Mouse (Mus musculus) lung, embryonic 14.5 days (tissue): ENCODE measurements around the gene Mrpl1. TPM values are rescaled to one million over a fixed set of nuclear protein-coding genes. Genes with fewer than 3 reads are reported as not detected.

Experiments
- ATAC-seq: fragments of 200-750 bp; cut with Nextera tagmentation; 2 replicates; pipeline ENCODE4 v1.8.0; 2017; ENCODE audit warnings: mild to moderate bottlenecking, moderate TSS enrichment, moderate library complexity; ENCODE audit not compliant: insufficient read depth
- DNase-seq: peaks from one replicate; pipeline ENCODE4 v3.0.0-alpha.2; 2015
- H3K27ac ChIP-seq: fragments of 300-500 bp; sonication (generic); 2 replicates; pipeline ENCODE4 v1.5.1; 2014; ENCODE audit warnings: low read depth, mild to moderate bottlenecking, moderate library complexity
- H3K27me3 ChIP-seq: fragments of 300-500 bp; sonication (generic); 2 replicates; pipeline ENCODE4 v1.6.1; 2014; ENCODE audit warnings: low read length, control low read depth; ENCODE audit not compliant: insufficient read depth
- H3K36me3 ChIP-seq: fragments of 300-500 bp; sonication (generic); 2 replicates; pipeline ENCODE4 v1.6.1; 2014; ENCODE audit warnings: control low read depth; ENCODE audit not compliant: insufficient read depth
- H3K4me1 ChIP-seq: fragments of 300-500 bp; sonication (generic); 2 replicates; pipeline ENCODE4 v1.6.1; 2014; ENCODE audit warnings: antibody characterized with exemption, control low read depth; ENCODE audit not compliant: insufficient read depth
- H3K4me2 ChIP-seq: fragments of 300-500 bp; sonication (generic); 2 replicates; pipeline ENCODE4 v1.6.1; 2014; ENCODE audit warnings: mild to moderate bottlenecking
- H3K4me3 ChIP-seq: fragments of 300-500 bp; sonication (generic); 2 replicates; pipeline ENCODE4 v1.5.1; 2014; ENCODE audit warnings: low read depth, low read length
- H3K9ac ChIP-seq: fragments of 300-500 bp; sonication (generic); 2 replicates; pipeline ENCODE4 v1.6.1; 2014
- H3K9me3 ChIP-seq: fragments of 300-500 bp; sonication (generic); 2 replicates; pipeline ENCODE4 v1.6.1; 2016; ENCODE audit warnings: low read depth, low read length, control low read depth
- CTCF ChIP-seq: IDR thresholded peaks from 2 replicates; pipeline ENCODE4 v1.5.1; 2016; ENCODE audit warnings: antibody characterized with exemption, low read depth
- WGBS: fragments of 180-500 bp; shearing (Covaris S2); extraction: QIAGEN DNeasy Blood & Tissue Kit; methylation state at CpG from one replicate; pipeline ENCODE4 v1.1.7; 2014; 5-methylcytosine and 5-hydroxymethylcytosine counted together
- polyA plus RNA-seq: library from polyadenylated mRNA; unstranded; fragments of >200 nt; fragmentation: Nextera tagmentation; extraction: Ambion mirVana; gene quantifications from 2 replicates; pipeline ENCODE4 v1.2.1, GENCODE M21; 2014

The Mrpl1 gene
- polyA plus RNA-seq, 1 experiment from 2014 or later: 19.8 TPM

GRCm38 (mm10) chr5:96207531-96207930 is 1.8 kb upstream of the Mrpl1 start:
- H3K4me2 ChIP-seq: no peak overlapping the region
- TF ChIP-seq CTCF: no peak
- WGBS: 82% methylated on average over 2 of the region's 2 CpGs
- peaks cover 9% of the 10 kb centered on the region; the same call in 1 of the 2 replicates for H3K4me1 ChIP-seq
- no peak for ATAC-seq
- no peaks in the 10 kb centered on the region for H3K36me3 ChIP-seq
- peak overlapping the region; percentile 46; the same call in 1 of the 2 replicates for H3K27ac ChIP-seq
- DNase-seq: no peak
- no peak overlapping the region for H3K4me3 ChIP-seq
- H3K27me3 ChIP-seq: no peaks in the 10 kb centered on the region
- no peaks in the 10 kb centered on the region for H3K9me3 ChIP-seq
- H3K9ac ChIP-seq: no peak overlapping the region

DNA sequence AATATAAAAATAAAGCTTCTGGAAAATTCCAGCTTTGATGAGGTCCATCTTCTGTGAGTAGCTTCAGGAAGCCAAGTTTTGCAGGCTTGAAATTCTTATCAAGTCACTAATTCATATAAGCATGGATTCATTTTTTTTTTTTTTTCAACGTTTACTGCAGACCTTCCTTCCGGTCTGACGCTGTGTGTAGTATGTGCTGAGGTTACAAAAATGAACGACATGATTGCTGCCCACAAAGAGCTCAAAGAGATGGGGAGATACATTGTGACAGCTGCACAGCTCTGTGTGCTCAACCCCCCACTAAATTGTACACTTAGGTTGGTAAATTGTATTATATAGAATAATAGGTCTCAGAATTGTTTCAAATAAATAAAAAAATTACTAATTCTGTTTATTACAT is 750 bp upstream of the Mrpl1 start:
- Histone ChIP-seq H3K4me2 (peak overlapping the region; percentile 81), H3K9ac (no peak overlapping the region), H3K4me3 (no peak overlapping the region), H3K36me3 (no peaks in the 10 kb centered on the region), H3K9me3 (no peaks in the 10 kb centered on the region), H3K4me1 (peaks cover 9% of the 10 kb centered on the region; the same call in 1 of the 2 replicates), H3K27ac (no peak overlapping the region), H3K27me3 (no peaks in the 10 kb centered on the region)
- peak; percentile 32 for DNase-seq
- no peak for TF ChIP-seq CTCF
- 26% methylated on average over 4 of the region's 4 CpGs for WGBS
- ATAC-seq: no peak

DNA sequence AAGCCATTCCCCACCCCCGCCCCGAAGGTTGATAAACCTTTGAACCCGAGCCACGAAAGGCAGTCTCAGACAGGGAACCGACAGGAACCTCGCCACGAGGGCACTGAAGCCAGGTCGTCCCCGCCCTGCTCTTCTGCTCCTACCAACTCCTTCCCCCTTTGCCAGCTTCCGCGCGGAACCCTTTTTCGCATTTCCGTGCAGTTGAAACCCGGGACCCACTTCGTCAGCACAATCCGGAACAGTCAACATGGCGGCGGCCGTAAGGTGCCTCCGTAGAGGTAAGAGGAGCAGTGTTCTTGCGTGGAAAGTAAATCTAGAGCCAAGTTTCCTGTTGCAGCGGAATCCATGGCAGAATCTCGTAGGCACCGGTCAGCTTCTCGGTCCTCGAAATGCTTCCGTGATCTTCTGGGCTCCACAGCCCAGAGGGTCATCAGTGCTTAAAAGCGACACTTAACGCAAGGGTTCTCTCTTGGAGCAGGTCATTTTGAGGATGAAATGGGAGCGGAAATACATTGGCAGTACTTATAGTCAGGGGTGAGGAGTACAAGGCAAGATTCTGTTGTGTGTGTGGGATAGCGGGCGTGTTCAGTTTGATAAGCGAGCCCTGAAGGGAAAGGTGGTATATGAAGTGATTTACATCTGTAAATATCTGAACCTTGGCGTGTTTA is 757 bp downstream of the Mrpl1 start:
- H3K4me2 ChIP-seq: peak overlapping the region; percentile 81
- no peaks in the 10 kb centered on the region for H3K27me3 ChIP-seq
- peak; percentile 96 for ATAC-seq
- WGBS: under 1% methylated on average over 35 of the region's 35 CpGs
- DNase-seq: peak; percentile 96
- peaks cover 9% of the 10 kb centered on the region; the same call in 1 of the 2 replicates for H3K4me1 ChIP-seq
- H3K9me3 ChIP-seq: no peaks in the 10 kb centered on the region
- no peak for TF ChIP-seq CTCF
- peak overlapping the region; percentile 92 for H3K27ac ChIP-seq
- H3K4me3 ChIP-seq: peak overlapping the region; percentile 77
- H3K36me3 ChIP-seq: peaks cover 11% of the 10 kb centered on the region
- H3K9ac ChIP-seq: peak overlapping the region; percentile 76

DNA sequence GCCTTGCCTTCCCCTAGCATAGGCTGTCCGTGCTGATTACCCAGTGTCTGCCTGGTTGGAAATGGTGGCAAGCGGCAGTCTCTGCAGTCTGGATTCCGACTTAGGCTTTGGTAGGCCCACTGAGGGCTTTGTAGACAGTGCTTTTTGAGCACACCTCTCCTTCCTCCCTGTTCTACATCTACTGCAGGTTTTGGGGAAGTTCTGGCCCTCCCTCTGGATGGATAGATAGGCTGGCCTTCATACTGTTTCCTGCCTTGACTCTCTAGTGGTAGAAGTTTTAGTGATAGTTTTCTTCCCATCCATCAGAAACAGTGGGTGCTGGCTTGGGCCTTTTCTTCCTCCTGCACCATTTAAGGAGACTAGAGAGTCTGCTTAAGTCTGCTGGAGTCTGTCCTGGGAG is 9.4 kb downstream of the Mrpl1 start:
- WGBS: 85% methylated on average over 3 of the region's 3 CpGs
- Histone ChIP-seq H3K4me1 (no peaks in the 10 kb centered on the region), H3K9me3 (no peaks in the 10 kb centered on the region), H3K9ac (no peak overlapping the region), H3K36me3 (peaks cover 10% of the 10 kb centered on the region), H3K4me2 (no peak overlapping the region), H3K27me3 (no peaks in the 10 kb centered on the region), H3K4me3 (no peak overlapping the region), H3K27ac (no peak overlapping the region)
- DNase-seq (no peak), ATAC-seq (no peak)
- TF ChIP-seq CTCF: no peak

DNA sequence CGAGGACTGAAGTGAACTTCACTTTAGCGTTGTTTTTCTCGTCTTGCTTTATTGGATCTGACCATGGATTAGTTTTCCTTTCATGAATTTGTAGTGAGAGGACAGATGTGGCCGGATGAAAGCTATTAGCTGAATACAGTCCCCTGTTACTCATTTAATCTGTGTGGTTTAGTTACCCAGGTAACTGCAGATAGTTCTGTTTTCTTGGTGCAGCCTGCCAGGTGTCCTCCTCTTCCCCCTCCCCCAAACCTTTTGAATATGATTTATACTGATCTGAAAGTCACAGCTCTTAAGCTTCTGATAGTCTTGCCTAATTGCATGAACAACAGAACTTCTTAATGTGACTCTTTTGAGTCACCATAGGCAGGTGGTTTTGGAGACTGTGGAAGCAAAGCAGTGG is 10.2 kb downstream of the Mrpl1 start:
- H3K36me3 ChIP-seq: peaks cover 4% of the 10 kb centered on the region; the same call in 1 of the 2 replicates
- H3K4me1 ChIP-seq: no peaks in the 10 kb centered on the region
- ATAC-seq (no peak), DNase-seq (no peak)
- WGBS: 79% methylated on average over 4 of the region's 4 CpGs
- H3K4me3 ChIP-seq: no peak overlapping the region
- no peak overlapping the region for H3K9ac ChIP-seq
- no peak overlapping the region for H3K4me2 ChIP-seq
- no peaks in the 10 kb centered on the region for H3K9me3 ChIP-seq
- no peak for TF ChIP-seq CTCF
- no peaks in the 10 kb centered on the region for H3K27me3 ChIP-seq
- H3K27ac ChIP-seq: no peak overlapping the region

DNA sequence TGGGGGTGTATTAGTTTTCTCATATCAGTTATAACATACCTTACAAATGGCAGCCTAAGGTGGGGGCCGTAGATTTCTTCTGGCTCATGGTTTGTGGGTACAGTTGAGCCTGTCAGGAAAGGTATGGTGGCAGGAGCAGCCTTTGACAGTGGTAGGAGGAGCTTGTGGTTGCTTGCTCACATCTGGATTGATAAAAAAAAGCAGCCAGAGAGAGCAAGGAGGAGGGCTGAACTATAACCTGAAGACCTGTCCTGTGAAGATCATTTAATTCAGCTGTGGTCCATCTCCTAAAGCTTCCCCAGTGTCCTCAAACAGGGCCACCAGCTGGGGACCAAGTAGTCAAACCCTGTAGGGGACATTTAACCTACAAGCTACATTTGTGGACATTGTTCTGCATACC is 12.0 kb downstream of the Mrpl1 start:
- Histone ChIP-seq H3K4me3 (no peak overlapping the region), H3K9me3 (no peaks in the 10 kb centered on the region), H3K27me3 (no peaks in the 10 kb centered on the region), H3K4me1 (no peaks in the 10 kb centered on the region), H3K36me3 (peaks cover 2% of the 10 kb centered on the region), H3K27ac (no peak overlapping the region), H3K9ac (no peak overlapping the region), H3K4me2 (no peak overlapping the region)
- ATAC-seq (no peak), DNase-seq (no peak)
- 77% methylated on average over 1 of the region's 1 CpGs for WGBS
- TF ChIP-seq CTCF: no peak

GRCm38 (mm10) chr5:96221812-96222585 is 12.7 kb downstream of the Mrpl1 start:
- Histone ChIP-seq H3K4me1 (no peaks in the 10 kb centered on the region), H3K9ac (no peak overlapping the region), H3K4me2 (no peak overlapping the region), H3K9me3 (no peaks in the 10 kb centered on the region), H3K4me3 (no peak overlapping the region), H3K27me3 (no peaks in the 10 kb centered on the region), H3K27ac (no peak overlapping the region), H3K36me3 (peaks cover 8% of the 10 kb centered on the region)
- TF ChIP-seq CTCF: no peak
- 19% methylated on average over 5 of the region's 5 CpGs for WGBS
- ATAC-seq (peak; percentile 44; the same call in 1 of the 2 replicates), DNase-seq (peak; percentile 30)
